Mouse (Mus musculus): ENCODE measurements around the gene Cyba. TPM values are rescaled to one million over a fixed set of nuclear protein-coding genes. Genes with fewer than 3 reads are reported as not detected.
A peak's percentile ranks its signal among the peaks of the same experiment; 100 is the strongest.

Cyba gene
- total and polyA plus RNA-seq, 2 experiments from 2014 or later, result 17.9 to 37.9 TPM

GRCm38 (mm10) chr8:122441326-122441725 lies 8.6 kb upstream of the Cyba start:
- peaks cover 28% of the 10 kb centered on the region for H3K36me3 ChIP-seq (ENCODE audit: insufficient read depth)
- H3K9ac ChIP-seq, result no peak overlapping the region
- no peaks in the 10 kb centered on the region for H3K27me3 ChIP-seq (ENCODE audit: insufficient read depth, low read length)
- H3K9me3 ChIP-seq (ENCODE audit: low read length), result no peaks in the 10 kb centered on the region
- WGBS, result 86% methylated on average over 1 of the region's 1 CpGs
- ATAC-seq, result no peak
- H3K27ac ChIP-seq (ENCODE audit: low read depth, low read length), result no peak overlapping the region
- TF ChIP-seq CTCF (IDR thresholded peaks at IDR 0.05; ENCODE audit: low read depth), result no peak
- H3K4me2 ChIP-seq (ENCODE audit: low read depth), result no peak overlapping the region
- peaks cover 12% of the 10 kb centered on the region for H3K4me1 ChIP-seq (ENCODE audit: insufficient read depth)
- H3K4me3 ChIP-seq (ENCODE audit: low read depth, low read length), result no peak overlapping the region
- DNase-seq, result no peak

- Histone ChIP-seq H3K4me3 (ENCODE audit: low read depth, low read length) (no peak overlapping the region), H3K4me1 (ENCODE audit: insufficient read depth) (peaks cover 4% of the 10 kb centered on the region; the same call in 1 of the 2 replicates), H3K9me3 (ENCODE audit: low read length) (no peaks in the 10 kb centered on the region), H3K9ac (no peak overlapping the region), H3K27me3 (ENCODE audit: insufficient read depth, low read length) (no peaks in the 10 kb centered on the region), H3K4me2 (ENCODE audit: low read depth) (no peak overlapping the region), H3K27ac (ENCODE audit: low read depth, low read length) (no peak overlapping the region), H3K36me3 (ENCODE audit: insufficient read depth) (peaks cover 39% of the 10 kb centered on the region)
- no peak for TF ChIP-seq CTCF (IDR thresholded peaks at IDR 0.05; ENCODE audit: low read depth)
- ATAC-seq, result no peak
- WGBS, result 87% methylated on average over 16 of the region's 16 CpGs
- DNase-seq, result no peak
These were observed 6.6 kb upstream of the Cyba start for GRCm38 (mm10) chr8:122439336-122439735.

- DNase-seq, result no peak
- Histone ChIP-seq H3K9ac (no peak overlapping the region), H3K4me2 (ENCODE audit: low read depth) (no peak overlapping the region), H3K4me3 (ENCODE audit: low read depth, low read length) (no peak overlapping the region), H3K27ac (ENCODE audit: low read depth, low read length) (no peak overlapping the region), H3K27me3 (ENCODE audit: insufficient read depth, low read length) (no peaks in the 10 kb centered on the region), H3K36me3 (ENCODE audit: insufficient read depth) (peaks cover 46% of the 10 kb centered on the region), H3K4me1 (ENCODE audit: insufficient read depth) (peaks cover 4% of the 10 kb centered on the region; the same call in 1 of the 2 replicates), H3K9me3 (ENCODE audit: low read length) (no peaks in the 10 kb centered on the region)
- TF ChIP-seq CTCF (IDR thresholded peaks at IDR 0.05; ENCODE audit: low read depth), result no peak
- no peak for ATAC-seq
- WGBS, result 96% methylated on average over 13 of the region's 13 CpGs
These were observed 5.1 kb upstream of the Cyba start for GRCm38 (mm10) chr8:122437708-122438331.

- H3K27ac ChIP-seq (ENCODE audit: low read depth, low read length), result no peak overlapping the region
- no peak for ATAC-seq
- H3K4me2 ChIP-seq (ENCODE audit: low read depth), result no peak overlapping the region
- H3K27me3 ChIP-seq (ENCODE audit: insufficient read depth, low read length), result no peaks in the 10 kb centered on the region
- H3K9me3 ChIP-seq (ENCODE audit: low read length), result no peaks in the 10 kb centered on the region
- no peak overlapping the region for H3K4me3 ChIP-seq (ENCODE audit: low read depth, low read length)
- no peak for TF ChIP-seq CTCF (IDR thresholded peaks at IDR 0.05; ENCODE audit: low read depth)
- H3K9ac ChIP-seq, result no peak overlapping the region
- H3K4me1 ChIP-seq (ENCODE audit: insufficient read depth), result 0 out of 2 replicates have a peak, but pooled peaks cover 4% of the 10 kb centered on the region
- DNase-seq, result no peak
- H3K36me3 ChIP-seq (ENCODE audit: insufficient read depth), result peaks cover 46% of the 10 kb centered on the region
- WGBS, result 95% methylated on average over 20 of the region's 20 CpGs
These were observed 3.9 kb upstream of the Cyba start for GRCm38 (mm10) chr8:122436586-122437125.

- no peak for DNase-seq
- Histone ChIP-seq H3K9me3 (ENCODE audit: low read length) (no peaks in the 10 kb centered on the region), H3K4me1 (ENCODE audit: insufficient read depth) (0 out of 2 replicates have a peak, but pooled peaks cover 4% of the 10 kb centered on the region), H3K4me3 (ENCODE audit: low read depth, low read length) (no peak overlapping the region), H3K9ac (no peak overlapping the region), H3K36me3 (ENCODE audit: insufficient read depth) (peaks cover 46% of the 10 kb centered on the region), H3K27ac (ENCODE audit: low read depth, low read length) (no peak overlapping the region), H3K27me3 (ENCODE audit: insufficient read depth, low read length) (no peaks in the 10 kb centered on the region), H3K4me2 (ENCODE audit: low read depth) (no peak overlapping the region)
- 96% methylated on average over 9 of the region's 9 CpGs for WGBS
- no peak for ATAC-seq
- TF ChIP-seq CTCF (IDR thresholded peaks at IDR 0.05; ENCODE audit: low read depth), result no peak
These were observed 3.4 kb upstream of the Cyba start for GRCm38 (mm10) chr8:122436146-122436545.

- TF ChIP-seq CTCF (IDR thresholded peaks at IDR 0.05; ENCODE audit: low read depth), result peak; percentile 55
- DNase-seq, result no peak
- Histone ChIP-seq H3K9me3 (ENCODE audit: low read length) (no peaks in the 10 kb centered on the region), H3K4me3 (ENCODE audit: low read depth, low read length) (no peak overlapping the region), H3K4me2 (ENCODE audit: low read depth) (no peak overlapping the region), H3K4me1 (ENCODE audit: insufficient read depth) (0 out of 2 replicates have a peak, but pooled peaks cover 4% of the 10 kb centered on the region), H3K27me3 (ENCODE audit: insufficient read depth, low read length) (no peaks in the 10 kb centered on the region), H3K27ac (ENCODE audit: low read depth, low read length) (no peak overlapping the region), H3K36me3 (ENCODE audit: insufficient read depth) (peaks cover 46% of the 10 kb centered on the region), H3K9ac (no peak overlapping the region)
- 93% methylated on average over 6 of the region's 6 CpGs for WGBS
- no peak for ATAC-seq
These were observed 2.6 kb upstream of the Cyba start for GRCm38 (mm10) chr8:122435375-122435774.

GRCm38 (mm10) chr8:122433269-122433905 lies 657 bp upstream of the Cyba start:
- WGBS, result 65% methylated on average over 11 of the region's 11 CpGs
- Histone ChIP-seq H3K27ac (ENCODE audit: low read depth, low read length) (no peak overlapping the region), H3K9ac (no peak overlapping the region), H3K27me3 (ENCODE audit: insufficient read depth, low read length) (no peaks in the 10 kb centered on the region), H3K4me1 (ENCODE audit: insufficient read depth) (0 out of 2 replicates have a peak, but pooled peaks cover 4% of the 10 kb centered on the region), H3K4me2 (ENCODE audit: low read depth) (no peak overlapping the region), H3K36me3 (ENCODE audit: insufficient read depth) (peaks cover 38% of the 10 kb centered on the region), H3K4me3 (ENCODE audit: low read depth, low read length) (no peak overlapping the region), H3K9me3 (ENCODE audit: low read length) (no peaks in the 10 kb centered on the region)
- ATAC-seq (peak; percentile 30; the same call in 1 of the 2 replicates), DNase-seq (no peak)
- TF ChIP-seq CTCF (IDR thresholded peaks at IDR 0.05; ENCODE audit: low read depth), result peak; percentile 18; the same call in 1 of the 2 replicates

All from forebrain, postnatal 0 days (tissue).